Mouse (Mus musculus) hindbrain, embryonic 13.5 days (tissue): ENCODE data around the gene Ube2q2. TPM values are rescaled to one million over a fixed set of nuclear protein-coding genes. Genes with fewer than 3 reads are reported as not detected.
"Not testable (repeated sequence)": the region's sequence is repeated elsewhere in the genome, so short reads cannot be mapped to it uniquely, and the experiment has no call there.

ENCODE experiments used
- ATAC-seq: fragments of 200-750 bp; cut with Nextera tagmentation; 2 replicates; pipeline ENCODE4 v1.8.0; 2017; ENCODE audit warnings: moderate TSS enrichment; ENCODE audit not compliant: low FRiP score
- H3K27ac ChIP-seq: fragments of 300-500 bp; sonication (generic); 2 replicates; pipeline ENCODE4 v1.5.1; 2015; ENCODE audit warnings: inconsistent platforms, mild to moderate bottlenecking, moderate library complexity
- H3K27me3 ChIP-seq: fragments of 300-500 bp; sonication (generic); 2 replicates; pipeline ENCODE4 v1.6.1; 2015; ENCODE audit warnings: mild to moderate bottlenecking, inconsistent platforms
- H3K36me3 ChIP-seq: fragments of 300-500 bp; sonication (generic); 2 replicates; pipeline ENCODE4 v1.6.1; 2015; ENCODE audit warnings: mild to moderate bottlenecking, inconsistent platforms
- H3K4me1 ChIP-seq: fragments of 300-500 bp; sonication (generic); replicated peaks from 2 replicates; pipeline ENCODE4 v1.6.1; 2015; ENCODE audit warnings: inconsistent platforms
- H3K4me2 ChIP-seq: fragments of 300-500 bp; sonication (generic); 2 replicates; pipeline ENCODE4 v1.6.1; 2015; ENCODE audit warnings: inconsistent platforms, mild to moderate bottlenecking, moderate library complexity
- H3K4me3 ChIP-seq: fragments of 300-500 bp; sonication (generic); 2 replicates; pipeline ENCODE4 v1.5.1; 2015; ENCODE audit warnings: mild to moderate bottlenecking, inconsistent platforms
- H3K9ac ChIP-seq: fragments of 300-500 bp; sonication (generic); 2 replicates; pipeline ENCODE4 v1.6.1; 2015; ENCODE audit warnings: mild to moderate bottlenecking, inconsistent platforms
- H3K9me3 ChIP-seq: fragments of 300-500 bp; sonication (generic); 2 replicates; pipeline ENCODE4 v1.6.1; 2016; ENCODE audit warnings: inconsistent platforms
- WGBS: fragments of 180-500 bp; shearing (Covaris S2); methylation state at CpG from one replicate; pipeline ENCODE4 v1.1.7; 2015; 5-methylcytosine and 5-hydroxymethylcytosine counted together
- polyA plus RNA-seq: library from polyadenylated mRNA; unstranded; fragments of >200 nt; fragmentation: Nextera tagmentation; extraction: Ambion mirVana; gene quantifications from 2 replicates; pipeline ENCODE4 v1.2.1, GENCODE M21; 2015

Ube2q2 gene
- polyA plus RNA-seq, 1 experiment from 2014 or later = 42.3 TPM

DNA sequence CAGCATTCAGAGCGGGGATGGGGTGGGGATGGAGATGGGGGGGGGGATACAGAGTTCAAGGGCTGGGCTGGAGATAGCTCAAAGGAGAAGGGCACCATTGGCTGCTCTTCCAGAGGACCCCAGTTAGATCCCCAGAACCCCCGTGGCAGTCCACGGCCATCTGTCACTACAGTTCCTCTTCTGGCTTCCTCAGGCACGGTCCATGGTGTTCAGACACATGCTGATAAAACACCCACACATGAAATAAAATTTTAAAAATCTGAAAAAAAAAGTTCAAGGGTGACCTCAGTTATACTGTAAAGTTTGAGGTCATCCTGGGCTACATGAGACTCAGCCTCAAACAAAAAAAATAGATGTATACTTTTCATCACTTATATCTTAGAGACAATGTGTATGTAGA lies 99.8 kb downstream of the Ube2q2 start:
- no peaks in the 10 kb centered on the region for H3K36me3 ChIP-seq
- no peak for ATAC-seq
- no peak overlapping the region for H3K4me3 ChIP-seq
- H3K9ac ChIP-seq = no peak overlapping the region
- WGBS = 86% methylated on average over 4 of the region's 4 CpGs
- no peak overlapping the region for H3K4me2 ChIP-seq
- no peaks in the 10 kb centered on the region for H3K27me3 ChIP-seq
- no peak overlapping the region for H3K27ac ChIP-seq
- no peaks in the 10 kb centered on the region for H3K9me3 ChIP-seq
- no peaks in the 10 kb centered on the region for H3K4me1 ChIP-seq

GRCm38 (mm10) chr9:55250595-55251247 lies 102.1 kb downstream of the Ube2q2 start:
- 89% methylated on average over 6 of the region's 6 CpGs for WGBS
- Histone ChIP-seq H3K36me3 (no peaks in the 10 kb centered on the region), H3K4me1 (no peaks in the 10 kb centered on the region), H3K27me3 (no peaks in the 10 kb centered on the region), H3K27ac (no peak overlapping the region), H3K4me3 (no peak overlapping the region), H3K9me3 (no peaks in the 10 kb centered on the region), H3K4me2 (no peak overlapping the region), H3K9ac (no peak overlapping the region)
- no peak for ATAC-seq

DNA sequence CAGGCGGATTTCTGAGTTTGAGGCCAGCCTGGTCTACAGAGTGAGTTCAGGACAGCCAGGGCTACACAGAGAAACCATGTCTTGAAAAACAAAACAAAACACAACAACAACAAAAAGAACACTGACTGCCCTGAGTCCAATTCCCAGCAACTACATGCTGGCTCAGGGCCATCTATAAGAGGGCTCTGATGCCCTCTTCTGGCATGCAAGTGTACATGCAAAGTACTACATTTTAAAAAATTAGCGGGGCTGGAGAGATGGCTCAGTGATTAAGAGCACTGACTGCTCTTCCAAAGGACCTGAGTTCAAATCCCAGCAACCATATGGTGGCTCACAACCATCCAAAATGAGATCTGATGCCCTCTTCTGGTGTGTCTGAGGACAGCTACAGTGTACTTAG lies 103.4 kb downstream of the Ube2q2 start:
- not testable (repeated sequence) for ATAC-seq, H3K36me3 ChIP-seq, H3K9ac ChIP-seq, H3K4me3 ChIP-seq, H3K4me2 ChIP-seq, H3K4me1 ChIP-seq, H3K27me3 ChIP-seq, H3K9me3 ChIP-seq, H3K27ac ChIP-seq
- 54% methylated on average over 2 of the region's 2 CpGs for WGBS

GRCm38 (mm10) chr9:55253849-55254248 lies 105.2 kb downstream of the Ube2q2 start:
- Histone ChIP-seq H3K27me3 (no peaks in the 10 kb centered on the region), H3K4me3 (no peak overlapping the region), H3K27ac (no peak overlapping the region), H3K9ac (no peak overlapping the region), H3K4me2 (no peak overlapping the region), H3K4me1 (no peaks in the 10 kb centered on the region), H3K9me3 (no peaks in the 10 kb centered on the region), H3K36me3 (no peaks in the 10 kb centered on the region)
- ATAC-seq = no peak
- 80% methylated on average over 1 of the region's 1 CpGs for WGBS

DNA sequence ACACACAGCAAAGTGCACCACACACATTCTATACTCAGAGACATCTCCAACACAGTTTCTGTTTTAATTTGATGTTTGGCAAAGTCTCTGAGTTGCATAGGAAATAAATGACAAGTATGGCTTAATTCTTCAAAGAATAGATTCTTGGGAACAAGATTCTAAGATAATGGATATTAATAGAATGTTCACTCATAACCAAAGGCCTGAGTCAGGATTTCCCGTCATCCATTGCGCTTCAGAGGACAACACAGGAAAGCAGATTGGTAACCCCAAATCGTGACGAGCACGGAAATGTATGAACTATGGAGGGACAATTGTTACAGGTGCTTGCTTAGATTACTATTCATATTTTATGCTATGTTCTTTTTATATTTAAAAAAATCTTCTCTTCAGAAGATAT lies 106.4 kb downstream of the Ube2q2 start:
- Histone ChIP-seq H3K9ac (no peak overlapping the region), H3K4me3 (no peak overlapping the region), H3K4me2 (no peak overlapping the region), H3K4me1 (no peaks in the 10 kb centered on the region), H3K27me3 (no peaks in the 10 kb centered on the region), H3K27ac (no peak overlapping the region), H3K9me3 (no peaks in the 10 kb centered on the region), H3K36me3 (no peaks in the 10 kb centered on the region)
- WGBS = 96% methylated on average over 5 of the region's 5 CpGs
- ATAC-seq = no peak

DNA sequence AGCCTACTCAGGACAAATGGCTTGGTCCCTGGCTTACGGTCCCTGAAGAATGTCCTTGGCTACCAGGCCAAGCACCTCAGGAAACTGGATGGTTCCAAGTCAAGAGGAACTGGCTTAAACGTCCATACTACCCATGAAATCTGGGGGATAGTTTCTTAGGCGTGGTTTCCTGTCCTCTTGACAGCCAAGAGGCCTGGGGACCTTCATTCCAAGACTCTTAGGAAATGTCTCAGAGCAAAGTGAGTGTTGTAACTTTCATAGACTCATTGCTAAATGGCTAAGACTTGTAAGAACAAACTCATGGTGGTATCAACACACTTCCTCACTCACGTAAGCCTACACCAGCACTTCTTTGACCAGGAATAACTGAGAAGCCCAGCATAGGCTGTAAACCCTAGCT lies 107.0 kb downstream of the Ube2q2 start:
- Histone ChIP-seq H3K27me3 (no peaks in the 10 kb centered on the region), H3K9ac (no peak overlapping the region), H3K36me3 (no peaks in the 10 kb centered on the region), H3K4me1 (no peaks in the 10 kb centered on the region), H3K4me3 (no peak overlapping the region), H3K4me2 (no peak overlapping the region), H3K27ac (no peak overlapping the region), H3K9me3 (no peaks in the 10 kb centered on the region)
- 74% methylated on average over 4 of the region's 4 CpGs for WGBS
- ATAC-seq = no peak

DNA sequence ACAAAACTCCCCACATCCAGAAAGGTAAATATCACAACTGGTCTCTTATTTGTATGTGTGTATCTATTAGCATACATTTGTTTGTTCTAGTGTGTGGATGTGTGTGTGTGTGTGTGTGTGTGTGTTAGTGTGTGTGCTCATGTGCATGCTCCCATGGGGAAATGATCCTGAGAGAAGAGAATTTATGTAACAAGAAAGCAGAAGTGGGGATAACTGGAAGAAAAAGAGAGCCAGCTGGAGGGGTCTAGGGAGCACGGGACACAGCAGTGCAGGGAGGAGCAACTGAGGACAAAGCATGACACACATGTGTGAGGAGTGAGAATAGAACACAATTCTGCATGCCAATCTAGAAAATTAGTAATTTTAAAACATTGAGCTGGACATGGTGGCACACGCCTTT lies 108.5 kb downstream of the Ube2q2 start:
- no peak for ATAC-seq
- Histone ChIP-seq H3K36me3 (no peaks in the 10 kb centered on the region), H3K9me3 (no peaks in the 10 kb centered on the region), H3K4me1 (no peaks in the 10 kb centered on the region), H3K27me3 (no peaks in the 10 kb centered on the region), H3K27ac (no peak overlapping the region), H3K4me2 (no peak overlapping the region), H3K4me3 (no peak overlapping the region), H3K9ac (no peak overlapping the region)
- 75% methylated on average over 2 of the region's 2 CpGs for WGBS

Other genes with a start within 250 kb of the Ube2q2 start
- gene Hykk, start 231.6 kb upstream of the Ube2q2 start, polyA plus RNA-seq = 3.1 and 3.2 TPM in 2 replicates
- gene Psma4, start 198.1 kb upstream of the Ube2q2 start, polyA plus RNA-seq = 282 TPM in 2 replicates
- gene AY074887, start 197.9 kb upstream of the Ube2q2 start, polyA plus RNA-seq = 0.91 and 1.1 TPM in 2 replicates
- gene Chrna5, start 168.0 kb upstream of the Ube2q2 start, polyA plus RNA-seq = 4.7 and 6.7 TPM in 2 replicates
- 19.8 and 22.4 TPM in 2 replicates for gene Chrna3, start 122.3 kb upstream of the Ube2q2 start, polyA plus RNA-seq
- 1.2 TPM in 2 replicates for gene Chrnb4, start 100.1 kb upstream of the Ube2q2 start, polyA plus RNA-seq
- 84.3 and 85.2 TPM in 2 replicates for gene Fbxo22, start 60.1 kb downstream of the Ube2q2 start, polyA plus RNA-seq
- 1.3 and 1.7 TPM in 2 replicates for gene Nrg4, start 178.0 kb downstream of the Ube2q2 start, polyA plus RNA-seq
- gene Tmem266, start 178.1 kb downstream of the Ube2q2 start, polyA plus RNA-seq = 2.8 and 3.1 TPM in 2 replicates